Mouse (Mus musculus): ENCODE data around the gene Tns2. TPM values are rescaled to one million over a fixed set of nuclear protein-coding genes. Genes with fewer than 3 reads are reported as not detected.

The Tns2 gene
- polyA plus RNA-seq, 1 experiment from 2014 or later: 45.9 TPM

GRCm38 (mm10) chr15:102119121-102119830, 19.1 kb downstream of the Tns2 start:
- ATAC-seq (ENCODE audit: low read depth) (no peak), DNase-seq (ENCODE audit: low spot score) (no peak)
- no peaks in the 10 kb centered on the region for H3K9me3 ChIP-seq (ENCODE audit: control insufficient read depth, low read length)
- no peaks in the 10 kb centered on the region for H3K27me3 ChIP-seq (replicated peaks; ENCODE audit: control insufficient read depth, insufficient read depth, low read length)
- 66% methylated on average over 7 of the region's 8 CpGs for WGBS
- no peak overlapping the region for H3K4me2 ChIP-seq (ENCODE audit: low read depth, low read length)
- no peak overlapping the region for H3K4me3 ChIP-seq (ENCODE audit: low read depth, low read length)
- H3K36me3 ChIP-seq (ENCODE audit: control insufficient read depth, insufficient read depth, low read length): peaks cover 80% of the 10 kb centered on the region
- H3K9ac ChIP-seq (ENCODE audit: low read depth, low read length): 0 out of 2 replicates have a peak overlapping the region, but pooled peaks have one; percentile 2
- no peak overlapping the region for H3K27ac ChIP-seq (replicated peaks; ENCODE audit: low read depth, low read length)
- H3K4me1 ChIP-seq (ENCODE audit: control insufficient read depth, insufficient read depth, low read length): 0 out of 2 replicates have a peak, but pooled peaks cover 6% of the 10 kb centered on the region

GRCm38 (mm10) chr15:102119831-102120170, 19.6 kb downstream of the Tns2 start:
- Histone ChIP-seq H3K4me2 (ENCODE audit: low read depth, low read length) (no peak overlapping the region), H3K4me1 (ENCODE audit: control insufficient read depth, insufficient read depth, low read length) (0 out of 2 replicates have a peak, but pooled peaks cover 6% of the 10 kb centered on the region), H3K36me3 (ENCODE audit: control insufficient read depth, insufficient read depth, low read length) (peaks cover 81% of the 10 kb centered on the region), H3K27me3 (replicated peaks; ENCODE audit: control insufficient read depth, insufficient read depth, low read length) (no peaks in the 10 kb centered on the region), H3K9ac (ENCODE audit: low read depth, low read length) (0 out of 2 replicates have a peak overlapping the region, but pooled peaks have one; percentile 2), H3K9me3 (ENCODE audit: control insufficient read depth, low read length) (no peaks in the 10 kb centered on the region), H3K4me3 (ENCODE audit: low read depth, low read length) (no peak overlapping the region), H3K27ac (replicated peaks; ENCODE audit: low read depth, low read length) (no peak overlapping the region)
- 65% methylated on average over 2 of the region's 2 CpGs for WGBS
- DNase-seq (ENCODE audit: low spot score): no peak
- no peak for ATAC-seq (ENCODE audit: low read depth)

DNA sequence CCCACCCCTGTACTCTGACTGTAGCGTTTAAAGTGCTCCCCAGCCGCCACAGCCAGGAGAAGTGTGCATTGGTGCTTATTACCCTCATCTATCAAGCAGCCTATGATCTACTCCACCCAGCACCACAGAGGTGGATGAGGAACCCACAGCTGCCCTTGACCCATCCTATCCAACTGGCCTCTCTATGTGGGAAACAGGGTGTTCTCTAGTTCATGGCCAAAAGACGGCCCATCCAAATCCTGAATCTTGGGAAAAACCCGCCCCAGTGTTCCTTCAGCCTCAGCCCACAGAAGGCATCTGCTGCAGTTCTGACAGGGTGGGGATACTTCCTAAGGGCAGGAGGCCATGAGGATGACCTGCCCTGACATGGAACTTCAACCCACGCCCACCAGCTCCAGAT, 20.3 kb downstream of the Tns2 start:
- ATAC-seq (ENCODE audit: low read depth) (no peak), DNase-seq (ENCODE audit: low spot score) (no peak)
- Histone ChIP-seq H3K4me1 (ENCODE audit: control insufficient read depth, insufficient read depth, low read length) (0 out of 2 replicates have a peak, but pooled peaks cover 6% of the 10 kb centered on the region), H3K27ac (replicated peaks; ENCODE audit: low read depth, low read length) (no peak overlapping the region), H3K27me3 (replicated peaks; ENCODE audit: control insufficient read depth, insufficient read depth, low read length) (no peaks in the 10 kb centered on the region), H3K9ac (ENCODE audit: low read depth, low read length) (no peak overlapping the region), H3K4me2 (ENCODE audit: low read depth, low read length) (no peak overlapping the region), H3K4me3 (ENCODE audit: low read depth, low read length) (no peak overlapping the region), H3K36me3 (ENCODE audit: control insufficient read depth, insufficient read depth, low read length) (peaks cover 80% of the 10 kb centered on the region), H3K9me3 (ENCODE audit: control insufficient read depth, low read length) (no peaks in the 10 kb centered on the region)
- 84% methylated on average over 5 of the region's 5 CpGs for WGBS

- Histone ChIP-seq H3K9me3 (ENCODE audit: control insufficient read depth, low read length) (no peaks in the 10 kb centered on the region), H3K27ac (replicated peaks; ENCODE audit: low read depth, low read length) (no peak overlapping the region), H3K27me3 (replicated peaks; ENCODE audit: control insufficient read depth, insufficient read depth, low read length) (no peaks in the 10 kb centered on the region), H3K36me3 (ENCODE audit: control insufficient read depth, insufficient read depth, low read length) (peaks cover 84% of the 10 kb centered on the region), H3K9ac (ENCODE audit: low read depth, low read length) (no peak overlapping the region), H3K4me1 (ENCODE audit: control insufficient read depth, insufficient read depth, low read length) (0 out of 2 replicates have a peak, but pooled peaks cover 3% of the 10 kb centered on the region), H3K4me3 (ENCODE audit: low read depth, low read length) (no peak overlapping the region), H3K4me2 (ENCODE audit: low read depth, low read length) (no peak overlapping the region)
- ATAC-seq (ENCODE audit: low read depth) (no peak), DNase-seq (ENCODE audit: low spot score) (no peak)
- WGBS: 61% methylated on average over 2 of the region's 2 CpGs
Measured at GRCm38 (mm10) chr15:102126303-102126702, 26.1 kb downstream of the Tns2 start.

DNA sequence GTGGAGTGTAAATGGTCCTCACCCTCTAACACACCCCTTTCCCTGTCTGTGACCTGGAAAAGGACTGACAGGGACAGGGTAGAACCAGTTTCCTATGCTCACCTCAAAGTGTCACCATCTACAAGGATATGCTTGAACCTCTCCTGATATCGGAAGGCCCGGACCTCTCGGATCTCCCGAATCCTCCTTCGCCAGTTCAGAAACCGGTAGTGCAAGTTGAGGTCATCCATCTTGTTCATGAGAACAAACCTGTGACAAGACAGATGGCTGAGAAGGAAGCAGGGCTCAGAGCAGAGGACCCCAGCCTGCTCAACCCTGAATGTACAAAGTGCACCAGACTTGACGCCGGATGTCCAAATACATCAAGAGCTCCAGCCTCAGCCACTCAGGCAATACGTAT, 33.1 kb downstream of the Tns2 start:
- Histone ChIP-seq H3K4me2 (ENCODE audit: low read depth, low read length) (no peak overlapping the region), H3K4me1 (ENCODE audit: control insufficient read depth, insufficient read depth, low read length) (peaks cover 7% of the 10 kb centered on the region; the same call in 1 of the 2 replicates), H3K9ac (ENCODE audit: low read depth, low read length) (0 out of 2 replicates have a peak overlapping the region, but pooled peaks have one; percentile 9), H3K27ac (replicated peaks; ENCODE audit: low read depth, low read length) (no peak overlapping the region), H3K9me3 (ENCODE audit: control insufficient read depth, low read length) (no peaks in the 10 kb centered on the region), H3K4me3 (ENCODE audit: low read depth, low read length) (no peak overlapping the region), H3K36me3 (ENCODE audit: control insufficient read depth, insufficient read depth, low read length) (peaks cover 51% of the 10 kb centered on the region), H3K27me3 (replicated peaks; ENCODE audit: control insufficient read depth, insufficient read depth, low read length) (no peaks in the 10 kb centered on the region)
- 81% methylated on average over 9 of the region's 9 CpGs for WGBS
- DNase-seq (ENCODE audit: low spot score) (no peak), ATAC-seq (ENCODE audit: low read depth) (no peak)

- Histone ChIP-seq H3K27me3 (replicated peaks; ENCODE audit: control insufficient read depth, insufficient read depth, low read length) (no peaks in the 10 kb centered on the region), H3K4me3 (ENCODE audit: low read depth, low read length) (0 out of 2 replicates have a peak overlapping the region, but pooled peaks have one; percentile 84), H3K4me2 (ENCODE audit: low read depth, low read length) (peak overlapping the region; percentile 79), H3K9me3 (ENCODE audit: control insufficient read depth, low read length) (no peaks in the 10 kb centered on the region), H3K27ac (replicated peaks; ENCODE audit: low read depth, low read length) (0 out of 2 replicates have a peak overlapping the region, but pooled peaks have one; percentile 71), H3K36me3 (ENCODE audit: control insufficient read depth, insufficient read depth, low read length) (peaks cover 37% of the 10 kb centered on the region), H3K4me1 (ENCODE audit: control insufficient read depth, insufficient read depth, low read length) (peaks cover 7% of the 10 kb centered on the region; the same call in 1 of the 2 replicates), H3K9ac (ENCODE audit: low read depth, low read length) (peak overlapping the region; percentile 87; the same call in 1 of the 2 replicates)
- DNase-seq (ENCODE audit: low spot score): no peak
- WGBS: 75% methylated on average over 2 of the region's 2 CpGs
- ATAC-seq (ENCODE audit: low read depth): no peak
Measured at GRCm38 (mm10) chr15:102134709-102135108, 34.5 kb downstream of the Tns2 start.

GRCm38 (mm10) chr15:102135522-102136128, 35.4 kb downstream of the Tns2 start:
- WGBS: 7% methylated on average over 16 of the region's 35 CpGs

DNA sequence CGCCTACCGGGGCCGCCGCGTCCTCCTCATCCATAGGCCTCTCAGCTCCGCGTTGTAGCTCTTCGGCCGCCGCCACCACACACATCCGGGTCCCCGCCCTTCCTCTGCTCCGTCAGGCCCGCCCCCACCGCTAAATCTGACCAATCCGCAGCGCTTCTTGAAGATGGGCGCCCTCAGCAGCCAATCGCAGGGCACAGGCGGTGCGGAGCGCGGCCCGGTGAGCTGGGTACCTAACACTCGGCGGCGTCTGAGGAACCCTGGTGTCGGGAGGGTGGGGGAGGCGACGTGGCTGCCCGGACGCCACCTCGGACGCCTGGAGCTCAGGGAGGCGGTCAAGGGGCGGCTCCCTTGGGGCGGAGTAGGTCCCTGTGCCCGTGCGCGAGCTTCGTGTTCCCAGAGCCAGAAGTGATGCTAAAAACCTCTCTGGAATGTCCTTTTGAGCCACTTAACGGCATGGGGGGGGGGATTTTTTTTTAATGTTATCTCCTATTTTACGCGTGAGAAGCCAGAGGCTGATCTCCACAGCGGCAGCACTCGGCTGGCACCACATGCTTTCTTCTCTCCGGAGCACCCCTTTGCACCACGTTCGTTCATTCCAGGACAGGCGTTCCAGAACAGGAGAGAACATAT, 36.0 kb downstream of the Tns2 start, which contains the start of gene Spryd3:
Spryd3 (minus strand) TSS at position 106 of the 630 bp plus-strand sequence.
- Histone ChIP-seq H3K27ac (replicated peaks; ENCODE audit: low read depth, low read length) (peak within 1 kb of the TSS; percentile 71), H3K4me2 (ENCODE audit: low read depth, low read length) (peak within 1 kb of the TSS; percentile 79), H3K9me3 (ENCODE audit: control insufficient read depth, low read length) (no peaks in the 10 kb centered on the region), H3K9ac (ENCODE audit: low read depth, low read length) (peak within 1 kb of the TSS; percentile 87), H3K27me3 (replicated peaks; ENCODE audit: control insufficient read depth, insufficient read depth, low read length) (no peaks in the 10 kb centered on the region), H3K4me3 (ENCODE audit: low read depth, low read length) (peak within 1 kb of the TSS; percentile 84), H3K4me1 (ENCODE audit: control insufficient read depth, insufficient read depth, low read length) (peaks cover 7% of the 10 kb centered on the region; the same call in 1 of the 2 replicates), H3K36me3 (ENCODE audit: control insufficient read depth, insufficient read depth, low read length) (peaks cover 21% of the 10 kb centered on the region; the same call in 1 of the 2 replicates)
- 1% methylated on average over 33 of the region's 50 CpGs for WGBS
- DNase-seq (ENCODE audit: low spot score): peak; percentile 97
- peak; percentile 100 for ATAC-seq (ENCODE audit: low read depth)

More at GRCm38 (mm10) chr15:102135522-102136128, 35.4 kb downstream of the Tns2 start:
- DNase-seq (ENCODE audit: low spot score) (no peak), ATAC-seq (ENCODE audit: low read depth) (peak; percentile 66)
- H3K36me3 ChIP-seq (ENCODE audit: control insufficient read depth, insufficient read depth, low read length): peaks cover 28% of the 10 kb centered on the region; the same call in 1 of the 2 replicates
- peaks cover 7% of the 10 kb centered on the region; the same call in 1 of the 2 replicates for H3K4me1 ChIP-seq (ENCODE audit: control insufficient read depth, insufficient read depth, low read length)
- H3K27me3 ChIP-seq (replicated peaks; ENCODE audit: control insufficient read depth, insufficient read depth, low read length): no peaks in the 10 kb centered on the region
- H3K4me3 ChIP-seq (ENCODE audit: low read depth, low read length): peak overlapping the region; percentile 84
- peak overlapping the region; percentile 87 for H3K9ac ChIP-seq (ENCODE audit: low read depth, low read length)
- no peaks in the 10 kb centered on the region for H3K9me3 ChIP-seq (ENCODE audit: control insufficient read depth, low read length)
- H3K27ac ChIP-seq (replicated peaks; ENCODE audit: low read depth, low read length): peak overlapping the region; percentile 71
- H3K4me2 ChIP-seq (ENCODE audit: low read depth, low read length): peak overlapping the region; percentile 79
